Mouse (Mus musculus) myocyte (in vitro differentiated cells): ENCODE data around the gene Iqschfp.

Experiments used
- CEBPB ChIP-seq: IDR thresholded peaks from 2 replicates; pipeline ENCODE4 v1.6.1; 2011; ENCODE audit warnings: mild to moderate bottlenecking, moderate library complexity; ENCODE audit not compliant: poor library complexity, insufficient read depth, severe bottlenecking
- MAX ChIP-seq: IDR thresholded peaks from one replicate; pipeline ENCODE4 v1.6.1; 2011; ENCODE audit warnings: low read depth, mild to moderate bottlenecking, control low read depth
- POLR2A ChIP-seq: IDR thresholded peaks from one replicate; pipeline ENCODE4 v1.6.1; 2011; ENCODE audit warnings: low read depth, mild to moderate bottlenecking, control low read depth, moderate library complexity; ENCODE audit not compliant: insufficient read length
- POLR2AphosphoS2 ChIP-seq: IDR thresholded peaks from one replicate; pipeline ENCODE4 v1.6.1; 2011; ENCODE audit warnings: low read depth, control low read depth; ENCODE audit not compliant: insufficient read length
- REST ChIP-seq: IDR thresholded peaks from one replicate; pipeline ENCODE4 v1.6.1; 2011; ENCODE audit warnings: mild to moderate bottlenecking, control low read depth, moderate library complexity; ENCODE audit not compliant: insufficient read depth, insufficient read length
- TCF12 ChIP-seq: IDR thresholded peaks from one replicate; pipeline ENCODE4 v1.6.1; 2011; ENCODE audit warnings: mild to moderate bottlenecking, control low read depth; ENCODE audit not compliant: poor library complexity, insufficient read depth, severe bottlenecking

- TF ChIP-seq POLR2A (peak; percentile 67), TCF12 (no peak), MAX (no peak), CEBPB (no peak), REST (no peak), POLR2AphosphoS2 (peak; percentile 56)
Measured at GRCm38 (mm10) chr3:68495096-68495735, 603.2 kb downstream of the Iqschfp start.
